Mouse (Mus musculus) B cell, adult 67 days (primary cell): ENCODE results near the gene Sod2. TPM values are rescaled to one million over a fixed set of nuclear protein-coding genes. Genes with fewer than 3 reads are reported as not detected.

Experiments used
- total RNA-seq, 2 experiments: library from RNA; stranded (reverse); gene quantifications; 4 replicates each; pipeline ENCODE4 v1.2.4; 2023

Sod2 gene
- 10 to 100 TPM; 89.3 to 95.3 TPM for total RNA-seq

GRCm38 (mm10) chr17:13006546-13006945 lies at the start of gene Sod2:
Sod2 (plus strand) TSS chr17:13006846.

GRCm38 (mm10) chr17:12960331-12960873 lies 46.2 kb upstream of the Sod2 start, which contains the start of gene Acat2:
Acat2 (minus strand) TSS chr17:12960747.

GRCm38 (mm10) chr17:12994069-12994468 lies 12.6 kb upstream of the Sod2 start, which contains the start of gene Wtap:
Wtap (minus strand) TSS chr17:12994169.

GRCm38 (mm10) chr17:13052124-13052813 lies 45.6 kb downstream of the Sod2 start, which contains the start of gene Gpr31b:
Gpr31b (minus strand) TSS chr17:13052296.

GRCm38 (mm10) chr17:13060804-13061203 lies 54.2 kb downstream of the Sod2 start, which contains the start of gene Tcp10b:
Tcp10b (plus strand) TSS chr17:13061104.

Other genes starting within 250 kb of the Sod2 start
- 10 to 100 TPM in 1 of 2 experiments, 1 to 10 TPM in 1; 9.7 to 13.7 TPM for gene Igf2r, start 237.2 kb upstream of the Sod2 start, total RNA-seq
- gene Mas1, start 138.7 kb upstream of the Sod2 start, total RNA-seq, result not detected
- not detected for gene Mrgprh, start 130.8 kb upstream of the Sod2 start, total RNA-seq
- 1 to 10 TPM; 2.0 to 3.2 TPM for gene Pnldc1, start 96.6 kb upstream of the Sod2 start, total RNA-seq
- 100 to 1,000 TPM; 233 to 244 TPM for gene Tcp1, start 91.1 kb upstream of the Sod2 start, total RNA-seq
- 10 to 100 TPM; 40.7 to 44.4 TPM for gene Mrpl18, start 90.5 kb upstream of the Sod2 start, total RNA-seq
- not detected for gene Acat3, start 66.2 kb upstream of the Sod2 start, total RNA-seq
- 10 to 100 TPM; 16.9 to 23.9 TPM for gene Acat2, start 46.1 kb upstream of the Sod2 start, total RNA-seq
- 100 to 1,000 TPM; 117 to 123 TPM for gene Wtap, start 12.7 kb upstream of the Sod2 start, total RNA-seq
- under 1 TPM in 1 of 2 experiments, not detected in 1; 0.59 TPM for gene Gpr31b, start 45.5 kb downstream of the Sod2 start, total RNA-seq
- gene Tcp10b, start 54.3 kb downstream of the Sod2 start, total RNA-seq, result not detected
- gene Unc93a, start 125.0 kb downstream of the Sod2 start, total RNA-seq, result not detected
- gene Smok2a, start 214.3 kb downstream of the Sod2 start, total RNA-seq, result not detected
- not detected for gene Smok2b, start 223.4 kb downstream of the Sod2 start, total RNA-seq